In the genomic region with DNA sequence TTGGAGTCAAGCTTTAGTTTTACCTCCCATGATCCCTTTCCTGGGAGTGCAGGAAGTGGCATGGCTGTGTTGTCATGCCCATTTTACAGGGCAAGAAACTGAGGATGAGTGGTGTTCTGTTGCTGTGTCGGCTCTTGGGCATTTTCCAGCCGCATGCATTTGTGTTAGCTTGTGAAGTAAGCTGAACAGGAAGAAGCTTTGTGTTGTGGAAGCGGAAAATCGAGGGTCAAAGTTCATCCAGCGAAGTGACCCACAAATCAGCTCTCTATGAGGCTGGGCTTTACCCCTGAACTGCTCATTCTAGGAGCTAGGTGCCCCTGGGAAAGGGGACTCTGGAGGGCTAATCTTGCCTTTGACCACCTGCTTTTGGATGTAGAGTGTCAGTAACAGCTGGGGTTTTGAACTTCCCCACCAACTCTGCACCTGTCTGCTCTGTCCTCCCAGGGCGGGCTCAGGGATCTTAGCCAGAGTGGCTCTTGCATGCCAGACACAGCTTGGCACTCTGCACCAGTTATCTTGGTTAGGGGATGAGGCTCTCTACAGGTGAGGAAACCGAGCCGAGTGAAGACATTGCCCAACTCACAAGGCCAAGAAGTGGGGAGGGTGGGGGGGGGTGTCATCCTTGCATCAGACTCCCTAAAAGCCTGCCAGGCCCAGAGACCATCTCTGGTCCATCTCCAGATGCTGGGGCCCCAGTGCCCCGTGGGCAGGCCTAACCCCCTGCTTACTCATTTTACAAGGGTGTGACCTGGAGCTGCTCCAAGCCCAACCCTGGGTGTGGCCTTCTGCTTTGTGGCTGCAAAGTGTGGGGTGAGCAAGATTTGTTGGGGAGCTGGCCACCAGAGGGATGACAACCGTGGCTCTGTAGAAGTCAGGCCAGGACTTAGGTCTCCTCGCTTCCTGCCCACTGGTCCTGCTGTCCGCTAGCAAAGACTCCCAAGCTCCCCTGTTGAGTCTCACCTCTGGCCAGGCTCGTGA, we compare ENCODE assay signal across 8 mouse cellular contexts. TPM values are rescaled to one million over a fixed set of nuclear protein-coding genes. Genes with fewer than 3 reads are reported as not detected.
DNase-seq lines count a peak whose midpoint lies in the region; ATAC-seq and TF ChIP-seq lines count a peak whose summit lies in the region.

No protein-coding gene starts in this region.

- 73% methylated on average over 13 of the region's 13 CpGs for WGBS in forebrain, embryonic 10.5 days
- WGBS in forebrain, postnatal 0 days: 72% methylated on average over 13 of the region's 13 CpGs
- 36% methylated on average over 13 of the region's 13 CpGs for WGBS in liver, postnatal 0 days (ENCODE audit: insufficient replicate concordance)
- 37% methylated on average over 13 of the region's 13 CpGs for WGBS in spleen, adult 2 months

- H3K4me2 ChIP-seq in forebrain, postnatal 0 days (ENCODE audit: low read depth): no peak overlapping the region
- H3K4me2 ChIP-seq in liver, postnatal 0 days (ENCODE audit: low read depth, low read length): peak overlapping the region; percentile 90

- H3K9ac ChIP-seq in forebrain, postnatal 0 days: no peak overlapping the region
- H3K9ac ChIP-seq in liver, postnatal 0 days (replicated peaks): peak overlapping the region; percentile 96

- DNase-seq in forebrain, embryonic 10.5 days (ENCODE audit: extremely low spot score, low spot score): no peak
- DNase-seq in forebrain, postnatal 0 days: no peak
- peak; percentile 80 for DNase-seq in G1E (ENCODE audit: low spot score)
- peak; percentile 93 for DNase-seq in liver, postnatal 0 days
- DNase-seq in spleen, adult 2 months (ENCODE audit: low read depth in 1 of 2, low spot score in 2 of 2): peak in 1 of 2 experiments; percentile 36
- DNase-seq in cerebellum, adult 9-11 months: no peak
- no peak for DNase-seq in layer of hippocampus, adult 2 months (ENCODE audit: low spot score in 2 of 2)

- peaks cover 43% of the 10 kb centered on the region for H3K36me3 ChIP-seq in forebrain, embryonic 10.5 days (replicated peaks)
- H3K36me3 ChIP-seq in forebrain, postnatal 0 days (ENCODE audit: insufficient read depth): no peaks in the 10 kb centered on the region
- H3K36me3 ChIP-seq in G1E (replicated peaks): peaks cover 55% of the 10 kb centered on the region
- H3K36me3 ChIP-seq in liver, postnatal 0 days (replicated peaks; ENCODE audit: insufficient read depth, low read length): peaks cover 12% of the 10 kb centered on the region
- H3K36me3 ChIP-seq in spleen, adult 2 months (ENCODE audit: control insufficient read depth, insufficient read depth, low read length): no peaks in the 10 kb centered on the region

- ATAC-seq in forebrain, postnatal 0 days: no peak
- ATAC-seq in G1E (ENCODE audit: extremely low read depth, insufficient number of reproducible peaks, low FRiP score, poor library complexity, severe bottlenecking): peak; percentile 50
- peak; percentile 35 for ATAC-seq in granulocyte monocyte progenitor cell, adult 5-6 weeks (replicated peaks; ENCODE audit: poor library complexity, severe bottlenecking)
- peak; percentile 72 for ATAC-seq in liver, postnatal 0 days

- H3K4me1 ChIP-seq in forebrain, embryonic 10.5 days: peaks cover 75% of the 10 kb centered on the region
- H3K4me1 ChIP-seq in forebrain, postnatal 0 days (ENCODE audit: insufficient read depth): no peaks in the 10 kb centered on the region
- peaks cover 82% of the 10 kb centered on the region for H3K4me1 ChIP-seq in G1E (ENCODE audit: insufficient read depth, low read depth, low read length)
- H3K4me1 ChIP-seq in liver, postnatal 0 days (ENCODE audit: insufficient read depth): peaks cover 65% of the 10 kb centered on the region
- peaks cover 54% of the 10 kb centered on the region; the same call in 1 of the 2 replicates for H3K4me1 ChIP-seq in spleen, adult 2 months (ENCODE audit: control insufficient read depth, insufficient read depth, insufficient read length)

- no peaks in the 10 kb centered on the region; the same call in 1 of the 2 replicates for H3K27me3 ChIP-seq in forebrain, embryonic 10.5 days (ENCODE audit: poor library complexity, severe bottlenecking)
- no peaks in the 10 kb centered on the region for H3K27me3 ChIP-seq in forebrain, postnatal 0 days (ENCODE audit: insufficient read depth, low read length)
- no peaks in the 10 kb centered on the region for H3K27me3 ChIP-seq in G1E (ENCODE audit: insufficient read depth, low read length)
- no peaks in the 10 kb centered on the region for H3K27me3 ChIP-seq in liver, postnatal 0 days (ENCODE audit: insufficient read depth, low read length)
- H3K27me3 ChIP-seq in spleen, adult 2 months (ENCODE audit: control insufficient read depth, insufficient read depth, low read length): no peaks in the 10 kb centered on the region

- no peak for TF ChIP-seq CTCF in forebrain, postnatal 0 days (IDR thresholded peaks at IDR 0.05; ENCODE audit: low read depth)
- no peak for TF ChIP-seq CTCF in G1E (IDR thresholded peaks at IDR 0.05; ENCODE audit: low read depth, low read length)
- peak; percentile 65 for TF ChIP-seq CTCF in liver, postnatal 0 days (IDR thresholded peaks at IDR 0.05; ENCODE audit: low read depth)
- TF ChIP-seq CTCF in spleen, adult 2 months (IDR thresholded peaks at IDR 0.05; ENCODE audit: extremely low read depth, insufficient read depth, insufficient read length, insufficient replicate concordance): no peak
- no peak for TF ChIP-seq CTCF in layer of hippocampus, adult 2 months (conservative IDR thresholded peaks at IDR 0.05)

- H3K9me3 ChIP-seq in forebrain, embryonic 10.5 days: no peaks in the 10 kb centered on the region
- H3K9me3 ChIP-seq in forebrain, postnatal 0 days (ENCODE audit: low read length): no peaks in the 10 kb centered on the region
- no peaks in the 10 kb centered on the region for H3K9me3 ChIP-seq in G1E (replicated peaks)
- no peaks in the 10 kb centered on the region for H3K9me3 ChIP-seq in liver, postnatal 0 days (ENCODE audit: low read length)

- peak; percentile 9; the same call in 1 of the 2 replicates for TF ChIP-seq POLR2A in spleen, adult 2 months (IDR thresholded peaks at IDR 0.05; ENCODE audit: low read depth, low read length)

- peak overlapping the region; percentile 96 for H3K27ac ChIP-seq in forebrain, embryonic 10.5 days
- H3K27ac ChIP-seq in forebrain, postnatal 0 days (ENCODE audit: low read depth, low read length): no peak overlapping the region
- H3K27ac ChIP-seq in liver, postnatal 0 days (ENCODE audit: low read depth): peak overlapping the region; percentile 98
- H3K27ac ChIP-seq in spleen, adult 2 months (ENCODE audit: insufficient read depth, low read length): peak overlapping the region; percentile 88
- no peak overlapping the region for H3K27ac ChIP-seq in layer of hippocampus, adult 2 months

- H3K4me3 ChIP-seq in forebrain, embryonic 10.5 days: peak overlapping the region; percentile 93
- H3K4me3 ChIP-seq in forebrain, postnatal 0 days (ENCODE audit: low read depth, low read length): no peak overlapping the region
- H3K4me3 ChIP-seq in G1E (ENCODE audit: low read depth, low read length): peak overlapping the region; percentile 96
- H3K4me3 ChIP-seq in liver, postnatal 0 days (ENCODE audit: low read depth, low read length): peak overlapping the region; percentile 79
- peak overlapping the region; percentile 32; the same call in 1 of the 2 replicates for H3K4me3 ChIP-seq in spleen, adult 2 months (ENCODE audit: extremely low read depth, insufficient read depth, insufficient read length)
- H3K4me3 ChIP-seq in layer of hippocampus, adult 2 months: no peak overlapping the region

- TF ChIP-seq EP300 in liver, postnatal 0 days (IDR thresholded peaks at IDR 0.05; ENCODE audit: low read depth): peak; percentile 77

RNA-seq across cellular contexts. Expression of gene E2f2, which starts 2.3 kb away (rescaled TPM):
- polyA plus RNA-seq in forebrain, embryonic 10.5 days (2016; fragmentation: Nextera tagmentation; extraction: Ambion mirVana): 10.3 and 11.4 TPM in 2 replicates
- total RNA-seq in forebrain, postnatal 0 days (2014; rRNA removed): 0.85 and 1.2 TPM in 2 replicates
- polyA plus RNA-seq in forebrain, postnatal 0 days (2015; fragmentation: Nextera tagmentation; extraction: Ambion mirVana): 0.84 and 1.4 TPM in 2 replicates
- total RNA-seq in G1E (2014; fragmentation: Nextera tagmentation) (29.9 and 70.3 TPM in 2 replicates), G1E (2017) (14.1 and 16.3 TPM in 2 replicates)
- polyA plus RNA-seq in G1E (2012): 45.6 and 45.9 TPM in 2 replicates
- total RNA-seq in granulocyte monocyte progenitor cell, adult 5-6 weeks (2014; fragmentation: Nextera tagmentation): 2.9 and 9.4 TPM in 2 replicates
- 3.7 and 4.3 TPM in 2 replicates for total RNA-seq in granulocyte monocyte progenitor cell, adult 5-6 weeks (2017)
- 48.6 and 50.2 TPM in 2 replicates for polyA plus RNA-seq in liver, postnatal 0 days (2015; fragmentation: Nextera tagmentation; extraction: Ambion mirVana)
- polyA plus RNA-seq in spleen, adult 2 months (2012; rRNA removed): 32.1 and 33.5 TPM in 2 replicates
- 1 to 10 TPM in 1 of 2 experiments, under 1 TPM in 1; 0.74 to 1.5 TPM for total RNA-seq in layer of hippocampus, adult 2 months (2021)

RNA-seq across cellular contexts. Expression of gene Id3, which starts 31.2 kb away (rescaled TPM):
- 488 and 529 TPM in 2 replicates for polyA plus RNA-seq in forebrain, embryonic 10.5 days (2016; fragmentation: Nextera tagmentation; extraction: Ambion mirVana)
- total RNA-seq in forebrain, postnatal 0 days (2014; rRNA removed): 134 and 153 TPM in 2 replicates
- 177 and 185 TPM in 2 replicates for polyA plus RNA-seq in forebrain, postnatal 0 days (2015; fragmentation: Nextera tagmentation; extraction: Ambion mirVana)
- total RNA-seq in G1E (2014; fragmentation: Nextera tagmentation) (not detected in 2 replicates), G1E (2017) (0.22 TPM in 1 of 2 replicates, not detected in the other)
- not detected in 2 replicates for polyA plus RNA-seq in G1E (2012)
- total RNA-seq in granulocyte monocyte progenitor cell, adult 5-6 weeks (2014; fragmentation: Nextera tagmentation): not detected in 2 replicates
- not detected in 2 replicates for total RNA-seq in granulocyte monocyte progenitor cell, adult 5-6 weeks (2017)
- polyA plus RNA-seq in liver, postnatal 0 days (2015; fragmentation: Nextera tagmentation; extraction: Ambion mirVana): 77.3 and 79.1 TPM in 2 replicates
- polyA plus RNA-seq in spleen, adult 2 months (2012; rRNA removed): 138 and 195 TPM in 2 replicates
- total RNA-seq in layer of hippocampus, adult 2 months (2021): 10 to 100 TPM; 45.1 to 47.4 TPM

RNA-seq across cellular contexts. Expression of gene Asap3, which starts 31.7 kb away (rescaled TPM):
- 4.7 and 5.2 TPM in 2 replicates for polyA plus RNA-seq in forebrain, embryonic 10.5 days (2016; fragmentation: Nextera tagmentation; extraction: Ambion mirVana)
- total RNA-seq in forebrain, postnatal 0 days (2014; rRNA removed): 3.5 and 3.8 TPM in 2 replicates
- 2.0 and 2.5 TPM in 2 replicates for polyA plus RNA-seq in forebrain, postnatal 0 days (2015; fragmentation: Nextera tagmentation; extraction: Ambion mirVana)
- total RNA-seq in G1E (2014; fragmentation: Nextera tagmentation) (0.30 TPM in 1 of 2 replicates, not detected in the other), G1E (2017) (0.05 and 0.06 TPM in 2 replicates)
- 0.04 and 0.05 TPM in 2 replicates for polyA plus RNA-seq in G1E (2012)
- total RNA-seq in granulocyte monocyte progenitor cell, adult 5-6 weeks (2014; fragmentation: Nextera tagmentation): not detected in 2 replicates
- not detected in 2 replicates for total RNA-seq in granulocyte monocyte progenitor cell, adult 5-6 weeks (2017)
- polyA plus RNA-seq in liver, postnatal 0 days (2015; fragmentation: Nextera tagmentation; extraction: Ambion mirVana): 4.5 and 4.8 TPM in 2 replicates
- polyA plus RNA-seq in spleen, adult 2 months (2012; rRNA removed): 1.9 and 2.5 TPM in 2 replicates
- 1 to 10 TPM; 2.5 to 3.1 TPM for total RNA-seq in layer of hippocampus, adult 2 months (2021)

Comparison
In these comparisons a context has a peak if more than half of its experiments do, and no peak if none do; other contexts are left out.
1. H3K27ac ChIP-seq: peak in forebrain, embryonic 10.5 days (single experiment), liver, postnatal 0 days (single experiment) and spleen, adult 2 months (single experiment); none in forebrain, postnatal 0 days (single experiment) and layer of hippocampus, adult 2 months (single experiment).
2. H3K4me3 ChIP-seq: peak in forebrain, embryonic 10.5 days (single experiment), G1E (single experiment), liver, postnatal 0 days (single experiment) and spleen, adult 2 months (single experiment); none in forebrain, postnatal 0 days (single experiment) and layer of hippocampus, adult 2 months (single experiment).
3. DNase-seq: peak in G1E (single experiment) and liver, postnatal 0 days (single experiment); none in forebrain, embryonic 10.5 days (single experiment), forebrain, postnatal 0 days (single experiment), cerebellum, adult 9-11 months (single experiment) and layer of hippocampus, adult 2 months (0 of 2).
4. RNA of gene Id3, which starts 31.2 kb away (polyA plus RNA-seq): 488 to 529 TPM in forebrain, embryonic 10.5 days, 177 to 185 TPM in forebrain, postnatal 0 days, 138 to 195 TPM in spleen, adult 2 months and 77.3 to 79.1 TPM in liver, postnatal 0 days; not detected in G1E; every median in the first group is over 10 times any median in the second.